Mouse (Mus musculus) left cerebral cortex, adult 2 months (tissue): ENCODE results near the gene Enoph1. TPM values are rescaled to one million over a fixed set of nuclear protein-coding genes. Genes with fewer than 3 reads are reported as not detected.

Experiments used
- DNase-seq, 2 experiments: peaks; one replicate each; pipeline ENCODE4 v3.0.0; 2021 to 2022; ENCODE audit warnings: low spot score in 2 of 2, mixed read lengths in 1 of 2; ENCODE audit errors: extremely low spot score in 1 of 2
- H3K27ac ChIP-seq: fragments of 200-600 bp; 2 replicates; pipeline ENCODE4 v1.8.1; 2022
- H3K4me3 ChIP-seq: fragments of 200-600 bp; 2 replicates; pipeline ENCODE4 v1.8.1; 2022
- CTCF ChIP-seq: fragments of 200-600 bp; IDR thresholded peaks from 2 replicates; pipeline ENCODE4 v1.8.1; 2022; ENCODE audit warnings: antibody characterized with exemption, mild to moderate bottlenecking, moderate library complexity
- intact Hi-C: fragments of 180-260 bp; cut with DNase I; formaldehyde crosslinking; loops from one replicate; pipeline ENCODE4 v1.15.1; 2025
- total RNA-seq, 2 experiments: library from RNA; stranded (reverse); gene quantifications; 2 replicates each; pipeline ENCODE4 v1.2.3; 2021

The Enoph1 gene
- total RNA-seq, 2 experiments from 2014 or later, result 50.3 to 55.7 TPM

GRCm38 (mm10) chr5:100024403-100024802 is 15.4 kb upstream of the Enoph1 start:
- Histone ChIP-seq H3K4me3 (no peak overlapping the region), H3K27ac (no peak overlapping the region)
- no peak for DNase-seq
- TF ChIP-seq CTCF, result no peak
- intact Hi-C loops, result no loop called here

GRCm38 (mm10) chr5:100024868-100025267 is 14.9 kb upstream of the Enoph1 start:
- TF ChIP-seq CTCF, result no peak
- DNase-seq, result no peak
- H3K4me3 ChIP-seq, result no peak overlapping the region
- H3K27ac ChIP-seq, result no peak overlapping the region
- intact Hi-C loops, result no loop called here

GRCm38 (mm10) chr5:100030069-100030468 is 9.7 kb upstream of the Enoph1 start:
- no peak overlapping the region for H3K4me3 ChIP-seq
- TF ChIP-seq CTCF, result no peak
- no peak overlapping the region for H3K27ac ChIP-seq
- no peak for DNase-seq
- intact Hi-C loops, result no loop called here

- no peak for DNase-seq
- Histone ChIP-seq H3K4me3 (no peak overlapping the region), H3K27ac (no peak overlapping the region)
- intact Hi-C loops, result no loop called here
- no peak; the same call in 1 of the 2 replicates for TF ChIP-seq CTCF
Measured at GRCm38 (mm10) chr5:100032107-100032506, 7.7 kb upstream of the Enoph1 start.

- no peak for TF ChIP-seq CTCF
- DNase-seq, result no peak
- no peak overlapping the region for H3K4me3 ChIP-seq
- H3K27ac ChIP-seq, result no peak overlapping the region
- intact Hi-C loops, result no loop called here
Measured at GRCm38 (mm10) chr5:100032646-100033045, 7.1 kb upstream of the Enoph1 start.

GRCm38 (mm10) chr5:100035950-100036349 is 3.8 kb upstream of the Enoph1 start:
- DNase-seq, result no peak
- H3K27ac ChIP-seq, result no peak overlapping the region
- peak overlapping the region; percentile 99; the same call in 1 of the 2 replicates for H3K4me3 ChIP-seq
- peak; percentile 22 for TF ChIP-seq CTCF
- intact Hi-C loops, result loop anchor here (5.0 kb wide), 1 partner anchor 834 kb away; no protein-coding TSS in a partner anchor

- DNase-seq, result no peak
- no peak for TF ChIP-seq CTCF
- H3K27ac ChIP-seq, result no peak overlapping the region
- intact Hi-C loops, result loop anchor here (5.0 kb wide), 1 partner anchor 834 kb away; no protein-coding TSS in a partner anchor
- H3K4me3 ChIP-seq, result peak overlapping the region; percentile 99
Measured at GRCm38 (mm10) chr5:100036681-100037080, 3.1 kb upstream of the Enoph1 start.

GRCm38 (mm10) chr5:100037965-100038713 is 1.6 kb upstream of the Enoph1 start:
- H3K4me3 ChIP-seq, result peak overlapping the region; percentile 99
- TF ChIP-seq CTCF, result no peak
- intact Hi-C loops, result loop anchor here (5.0 kb wide), 1 partner anchor 836 kb away; no protein-coding TSS in a partner anchor
- peak; percentile 89 to 90 for DNase-seq
- H3K27ac ChIP-seq, result peak overlapping the region; percentile 99

- TF ChIP-seq CTCF, result no peak; the same call in none of the 2 replicates
- intact Hi-C loops, result loop anchor here (1.0 to 5.0 kb wide), 2 partner anchors 60 to 837 kb away; partner anchors contain the start of gene 4930524J08Rik
- H3K27ac ChIP-seq, result peak overlapping the region; percentile 99
- peak overlapping the region; percentile 99 for H3K4me3 ChIP-seq
- DNase-seq, result peak; percentile 98 to 100
Measured at GRCm38 (mm10) chr5:100038714-100039601, 827 bp upstream of the Enoph1 start.

- peak overlapping the region; percentile 99 for H3K27ac ChIP-seq
- H3K4me3 ChIP-seq, result peak overlapping the region; percentile 99
- no peak for TF ChIP-seq CTCF
- peak; percentile 29 to 43 for DNase-seq
- intact Hi-C loops, result no loop called here
Measured at GRCm38 (mm10) chr5:100040281-100040784, 548 bp downstream of the Enoph1 start.

GRCm38 (mm10) chr5:100041272-100041671 is 1.5 kb downstream of the Enoph1 start:
- Histone ChIP-seq H3K27ac (no peak overlapping the region), H3K4me3 (peak overlapping the region; percentile 99; the same call in 1 of the 2 replicates)
- intact Hi-C loops, result no loop called here

More at GRCm38 (mm10) chr5:100041272-100041671, 1.5 kb downstream of the Enoph1 start:
- no peak for TF ChIP-seq CTCF
- DNase-seq, result no peak
